In genomic region chr12:111902488-111902887, GRCm38 (mm10) we compare ENCODE assay signal across 23 mouse cellular contexts.
"Had no signal": no experiment of that assay in that cellular context is flagged by ENCODE, and none has a peak within 500 bp of the region (broad histone marks: within the 10 kb centered on the region; RNA-seq: fewer than 3 reads in every experiment).

No protein-coding gene starts in this region.

- H3K36me3 ChIP-seq: kidney, embryonic 15.5 days; limb, embryonic 10.5 days; limb, embryonic 13.5 days; liver, embryonic 12.5 days; liver, embryonic 15.5 days; lung, embryonic 15.5 days; midbrain, embryonic 10.5 days; midbrain, embryonic 15.5 days; neural tube, embryonic 13.5 days; stomach, embryonic 15.5 days had no signal

- H3K27ac ChIP-seq: kidney, embryonic 15.5 days; limb, embryonic 10.5 days; limb, embryonic 13.5 days; liver, embryonic 12.5 days; liver, embryonic 15.5 days; lung, embryonic 15.5 days; midbrain, embryonic 10.5 days; midbrain, embryonic 15.5 days; neural tube, embryonic 13.5 days; stomach, embryonic 15.5 days had no signal

- H3K27me3 ChIP-seq: kidney, embryonic 15.5 days; limb, embryonic 13.5 days; liver, embryonic 12.5 days; liver, embryonic 15.5 days; lung, embryonic 15.5 days; megakaryocyte, embryonic 14.5 days; midbrain, embryonic 15.5 days; stomach, embryonic 15.5 days had no signal

- H3K4me3 ChIP-seq: kidney, embryonic 15.5 days; limb, embryonic 10.5 days; limb, embryonic 13.5 days; liver, embryonic 12.5 days; liver, embryonic 15.5 days; lung, embryonic 15.5 days; megakaryocyte, embryonic 14.5 days; midbrain, embryonic 10.5 days; midbrain, embryonic 15.5 days; neural tube, embryonic 13.5 days; stomach, embryonic 15.5 days had no signal

- DNase-seq: kidney, adult 8-10 months; kidney, postnatal 10 days; kidney, postnatal 36 days; layer of hippocampus, adult 9-11 months; liver; lung, adult 18-20 months; lung, postnatal 10 days; lung, postnatal 36 days; retina, postnatal 1 day; right cerebral cortex, postnatal 25 days; spleen, adult 18-20 months; thymus, postnatal 4 days had no signal

- H3K9me3 ChIP-seq: kidney, embryonic 15.5 days; limb, embryonic 10.5 days; limb, embryonic 13.5 days; liver, embryonic 12.5 days; liver, embryonic 15.5 days; lung, embryonic 15.5 days; megakaryocyte, embryonic 14.5 days; midbrain, embryonic 10.5 days; midbrain, embryonic 15.5 days; neural tube, embryonic 13.5 days; stomach, embryonic 15.5 days had no signal

- ATAC-seq: liver, embryonic 12.5 days; midbrain, embryonic 15.5 days had no signal

- H3K4me2 ChIP-seq: kidney, embryonic 15.5 days; limb, embryonic 13.5 days; liver, embryonic 12.5 days; liver, embryonic 15.5 days; lung, embryonic 15.5 days; midbrain, embryonic 15.5 days; neural tube, embryonic 13.5 days; stomach, embryonic 15.5 days had no signal

- H3K9ac ChIP-seq: kidney, embryonic 15.5 days; limb, embryonic 13.5 days; liver, embryonic 12.5 days; liver, embryonic 15.5 days; lung, embryonic 15.5 days; midbrain, embryonic 15.5 days; neural tube, embryonic 13.5 days; stomach, embryonic 15.5 days had no signal
